Mouse (Mus musculus) megakaryocyte, embryonic 14.5 days (primary cell): ENCODE results near the gene Fpr1. TPM values are rescaled to one million over a fixed set of nuclear protein-coding genes. Genes with fewer than 3 reads are reported as not detected.

Source experiments
- H3K27me3 ChIP-seq: replicated peaks from 2 replicates; pipeline ENCODE3; 2012; ENCODE audit warnings: inconsistent platforms
- H3K36me3 ChIP-seq: replicated peaks from 2 replicates; pipeline ENCODE3; 2012; ENCODE audit warnings: low read length, inconsistent platforms, mixed read lengths
- H3K4me1 ChIP-seq: 2 replicates; pipeline ENCODE4 v1.6.1; 2012; ENCODE audit warnings: inconsistent platforms
- H3K4me3 ChIP-seq: replicated peaks from 2 replicates; pipeline ENCODE3; 2012; ENCODE audit warnings: moderate library complexity, mild to moderate bottlenecking, inconsistent platforms
- H3K9me3 ChIP-seq: 2 replicates; pipeline ENCODE4 v1.6.1; 2012; ENCODE audit warnings: inconsistent platforms
- FLI1 ChIP-seq: IDR thresholded peaks from 2 replicates; pipeline ENCODE4 v1.6.1; 2012; ENCODE audit warnings: low read length, inconsistent platforms, mixed read lengths
- GATA1 ChIP-seq: IDR thresholded peaks from 3 replicates; pipeline ENCODE4 v1.6.1; 2012; ENCODE audit warnings: mixed read lengths, low read length, inconsistent platforms, borderline replicate concordance
- polyA plus RNA-seq: library from polyadenylated mRNA; stranded (reverse); fragments of >175 nt; gene quantifications from 2 replicates; pipeline ENCODE4 v1.2.3, GENCODE M21; 2012; ENCODE audit warnings: low replicate concordance; ENCODE audit not compliant: insufficient read depth

The Fpr1 gene
- polyA plus RNA-seq, 1 experiment = 0.76 TPM

DNA sequence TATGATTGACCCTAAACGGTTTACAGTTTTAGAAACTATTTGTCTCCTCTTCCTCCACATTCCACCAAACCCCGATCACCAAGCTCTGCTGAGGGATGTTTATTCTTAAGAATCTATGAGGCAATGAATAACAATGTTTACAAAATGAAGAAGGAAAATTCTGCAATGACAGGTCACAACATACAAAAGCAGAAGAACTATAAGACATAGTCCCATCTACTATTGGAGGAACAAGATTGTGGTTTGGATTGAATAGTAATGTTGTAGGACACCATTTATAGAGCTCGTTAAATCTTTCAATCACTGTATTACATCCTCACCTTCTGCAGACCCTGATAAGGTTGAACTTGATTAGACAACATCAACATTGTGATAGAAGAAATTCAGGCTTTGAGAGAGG lies 1.1 kb downstream of the Fpr1 start:
- Histone ChIP-seq H3K4me3 (no peak overlapping the region), H3K4me1 (0 out of 2 replicates have a peak, but pooled peaks cover 3% of the 10 kb centered on the region), H3K27me3 (no peaks in the 10 kb centered on the region), H3K9me3 (no peaks in the 10 kb centered on the region), H3K36me3 (no peaks in the 10 kb centered on the region)
- TF ChIP-seq GATA1 (no peak), FLI1 (no peak)

DNA sequence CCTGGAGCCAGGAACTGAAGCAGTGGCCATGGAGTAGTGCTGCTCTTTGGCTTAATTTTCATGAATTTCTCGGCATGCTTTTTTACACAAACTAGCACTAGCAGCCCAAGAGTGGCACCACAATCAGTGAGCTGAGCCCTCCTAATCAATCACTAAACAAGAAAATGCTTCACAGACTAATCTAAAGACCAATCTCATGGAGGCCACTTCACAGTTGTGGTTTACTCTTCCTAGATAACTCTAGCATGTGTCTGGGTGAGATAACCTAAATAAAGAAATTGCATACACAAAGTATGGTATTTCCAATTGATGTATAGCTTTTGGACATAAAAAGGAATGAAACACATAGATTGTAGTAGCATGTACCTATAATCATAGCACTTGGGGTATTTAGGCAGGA lies 4.4 kb downstream of the Fpr1 start:
- Histone ChIP-seq H3K36me3 (no peaks in the 10 kb centered on the region), H3K9me3 (no peaks in the 10 kb centered on the region), H3K27me3 (peaks cover 2% of the 10 kb centered on the region), H3K4me1 (0 out of 2 replicates have a peak, but pooled peaks cover 3% of the 10 kb centered on the region), H3K4me3 (no peak overlapping the region)
- TF ChIP-seq GATA1 = no peak
- no peak for TF ChIP-seq FLI1

DNA sequence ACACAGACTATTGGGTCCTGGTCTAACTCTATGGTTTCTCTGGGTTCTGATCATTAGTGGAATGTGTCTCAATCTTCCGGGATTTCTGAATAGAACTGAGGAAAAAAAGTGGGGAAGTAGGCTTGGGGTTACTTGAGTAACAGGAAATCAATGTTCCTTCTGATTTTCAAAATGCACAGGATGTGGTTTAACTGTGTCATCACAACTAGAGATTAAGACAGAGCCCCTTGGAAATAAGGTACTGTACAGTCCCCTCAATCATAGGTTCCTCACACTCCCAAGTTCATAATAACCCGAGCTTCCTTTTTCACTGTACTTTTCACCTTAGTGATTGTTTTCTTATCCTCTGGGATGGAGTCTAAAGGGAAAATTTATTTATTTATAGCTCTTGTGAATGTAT lies 12.0 kb downstream of the Fpr1 start:
- TF ChIP-seq FLI1 (no peak), GATA1 (no peak)
- Histone ChIP-seq H3K4me1 (peaks cover 22% of the 10 kb centered on the region), H3K27me3 (no peaks in the 10 kb centered on the region), H3K4me3 (no peak overlapping the region), H3K9me3 (peaks cover 8% of the 10 kb centered on the region), H3K36me3 (no peaks in the 10 kb centered on the region)

DNA sequence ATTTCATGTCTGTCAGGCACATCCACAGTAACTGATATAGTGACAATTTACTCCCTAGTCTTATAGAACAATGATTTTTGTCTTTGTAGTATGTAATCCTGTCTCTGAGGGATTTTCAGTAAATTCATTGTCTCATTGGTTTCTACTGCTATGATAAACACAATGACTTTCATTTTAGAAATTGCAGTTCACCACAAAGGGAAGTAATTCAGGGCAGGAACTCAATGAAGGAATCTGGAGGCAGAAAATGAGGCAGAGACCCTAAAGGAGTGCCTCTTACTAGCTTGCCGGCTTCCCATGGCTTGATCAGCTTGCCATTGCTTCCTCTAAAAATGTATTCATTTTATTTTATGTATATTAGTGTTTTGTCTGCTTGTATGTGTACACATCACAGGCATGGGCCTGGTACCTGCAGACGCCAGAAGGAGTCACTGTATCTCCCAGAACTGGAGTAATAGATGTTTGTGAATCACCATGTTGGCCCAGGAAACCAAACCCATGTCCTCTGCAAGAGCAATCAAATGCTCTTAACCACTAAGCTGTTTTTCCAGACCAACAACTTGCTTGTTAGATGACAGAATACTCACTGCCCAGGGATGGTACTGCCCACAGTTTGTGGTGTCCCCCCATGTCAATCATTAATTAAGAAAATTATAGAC lies 12.7 kb downstream of the Fpr1 start:
- H3K4me1 ChIP-seq = peaks cover 29% of the 10 kb centered on the region

DNA sequence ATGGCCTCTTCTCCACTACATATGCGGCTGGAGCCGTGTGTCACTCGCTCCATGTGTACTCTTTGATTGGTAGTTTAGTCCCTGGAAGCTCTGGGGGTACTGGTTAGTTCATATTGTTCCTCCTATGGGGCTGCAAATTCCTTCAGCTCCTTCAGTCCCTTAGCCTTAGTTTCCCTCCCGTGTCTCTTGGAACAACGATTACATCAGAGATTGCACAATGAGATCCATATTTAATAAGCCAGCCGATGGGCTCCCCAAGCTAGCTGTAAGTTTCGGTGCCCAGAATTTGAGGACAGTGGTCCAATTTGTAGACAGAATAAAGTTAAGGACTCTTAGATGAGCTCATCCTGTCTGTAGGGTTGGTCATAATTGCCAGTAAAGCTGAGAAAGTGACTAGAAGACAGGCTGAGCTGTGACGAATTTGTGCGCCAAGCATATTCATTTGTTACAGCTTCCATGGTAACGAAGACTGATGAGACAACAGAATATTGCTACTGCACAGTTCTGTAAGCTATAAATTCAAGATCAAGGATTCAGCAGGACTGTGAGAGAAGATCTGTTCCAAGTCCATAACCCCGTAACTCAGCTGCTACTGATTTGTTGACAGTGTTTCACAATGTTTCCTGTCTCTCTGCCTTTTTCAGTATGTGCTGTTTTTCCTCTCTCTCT lies 16.8 kb downstream of the Fpr1 start:
- no peaks in the 10 kb centered on the region for H3K9me3 ChIP-seq
- peaks cover 47% of the 10 kb centered on the region for H3K4me1 ChIP-seq
- H3K36me3 ChIP-seq = no peaks in the 10 kb centered on the region
- H3K4me3 ChIP-seq = no peak overlapping the region
- TF ChIP-seq GATA1 (no peak), FLI1 (no peak)
- no peaks in the 10 kb centered on the region for H3K27me3 ChIP-seq

More for the DNA sequence above, 12.7 kb downstream of the Fpr1 start:
- TF ChIP-seq FLI1 (no peak), GATA1 (no peak)
- peaks cover 8% of the 10 kb centered on the region for H3K9me3 ChIP-seq
- H3K36me3 ChIP-seq = no peaks in the 10 kb centered on the region
- H3K4me3 ChIP-seq = no peak overlapping the region
- H3K27me3 ChIP-seq = no peaks in the 10 kb centered on the region

DNA sequence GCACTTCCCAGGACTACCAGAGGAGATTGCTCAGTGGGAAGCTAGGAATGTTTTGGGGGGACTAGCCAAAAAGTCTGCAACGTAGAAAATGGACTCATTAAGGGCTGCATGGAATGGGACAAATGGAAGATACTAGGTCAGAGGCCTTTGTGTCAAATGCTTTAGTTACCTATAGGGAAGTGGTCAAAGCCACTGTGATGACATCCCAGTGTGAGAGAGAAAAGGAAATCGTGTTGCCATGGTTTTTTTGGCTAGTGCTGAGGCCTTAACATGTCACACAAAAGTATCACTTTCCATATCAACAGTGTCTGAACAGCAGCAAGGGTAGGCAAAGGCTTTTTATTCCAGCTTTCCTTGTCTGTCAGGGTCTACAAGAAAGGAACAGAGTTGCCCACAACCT lies 18.6 kb downstream of the Fpr1 start:
- H3K4me1 ChIP-seq = peaks cover 38% of the 10 kb centered on the region
- H3K27me3 ChIP-seq = no peaks in the 10 kb centered on the region
- H3K9me3 ChIP-seq = no peaks in the 10 kb centered on the region
- H3K4me3 ChIP-seq = no peak overlapping the region
- no peaks in the 10 kb centered on the region for H3K36me3 ChIP-seq
- no peak for TF ChIP-seq FLI1
- TF ChIP-seq GATA1 = no peak

DNA sequence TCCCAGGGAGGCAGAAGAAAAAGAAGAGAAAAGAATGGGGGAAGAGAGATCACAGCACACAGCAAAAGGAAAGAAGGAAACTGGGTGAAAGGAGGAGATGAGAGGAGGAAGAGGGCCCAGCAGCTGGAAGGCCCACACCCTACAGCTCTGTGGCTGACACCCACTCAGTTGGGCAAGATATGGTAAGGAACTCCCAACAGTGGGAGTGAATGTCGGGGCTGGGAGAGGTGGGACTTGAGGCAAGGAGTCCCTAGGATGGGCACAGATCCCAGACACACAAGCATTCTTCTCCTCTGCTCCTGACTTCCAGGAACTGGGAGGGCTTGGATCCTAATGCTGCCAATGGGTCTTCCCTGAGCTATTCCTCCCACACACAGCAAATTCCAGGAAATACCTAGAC lies 21.4 kb downstream of the Fpr1 start:
- TF ChIP-seq FLI1 (no peak), GATA1 (no peak)
- no peak overlapping the region for H3K4me3 ChIP-seq
- peaks cover 40% of the 10 kb centered on the region for H3K4me1 ChIP-seq
- no peaks in the 10 kb centered on the region for H3K9me3 ChIP-seq
- H3K27me3 ChIP-seq = peaks cover 3% of the 10 kb centered on the region
- no peaks in the 10 kb centered on the region for H3K36me3 ChIP-seq

DNA sequence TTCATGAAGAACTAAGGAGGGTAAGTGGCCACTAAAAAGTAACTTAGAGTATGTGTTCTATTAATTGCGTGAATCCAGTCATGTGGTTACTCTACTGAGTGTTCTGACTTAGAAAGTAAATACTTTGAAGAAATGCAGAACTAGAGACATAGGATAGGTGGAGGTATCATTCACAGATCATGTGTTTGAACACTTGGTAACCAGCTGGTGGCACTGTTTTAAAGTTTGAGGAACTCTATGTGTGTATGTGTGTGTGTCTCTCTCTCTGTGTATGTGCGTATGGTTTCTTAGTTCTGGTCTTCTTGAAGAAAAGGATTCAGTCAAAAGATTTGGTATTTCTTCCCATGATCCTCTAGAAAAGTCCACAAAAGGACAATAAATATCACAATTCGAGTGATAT lies 23.6 kb downstream of the Fpr1 start:
- peaks cover 11% of the 10 kb centered on the region for H3K27me3 ChIP-seq
- H3K36me3 ChIP-seq = no peaks in the 10 kb centered on the region
- peaks cover 20% of the 10 kb centered on the region for H3K4me1 ChIP-seq
- TF ChIP-seq GATA1 (no peak), FLI1 (no peak)
- H3K4me3 ChIP-seq = no peak overlapping the region
- H3K9me3 ChIP-seq = no peaks in the 10 kb centered on the region

DNA sequence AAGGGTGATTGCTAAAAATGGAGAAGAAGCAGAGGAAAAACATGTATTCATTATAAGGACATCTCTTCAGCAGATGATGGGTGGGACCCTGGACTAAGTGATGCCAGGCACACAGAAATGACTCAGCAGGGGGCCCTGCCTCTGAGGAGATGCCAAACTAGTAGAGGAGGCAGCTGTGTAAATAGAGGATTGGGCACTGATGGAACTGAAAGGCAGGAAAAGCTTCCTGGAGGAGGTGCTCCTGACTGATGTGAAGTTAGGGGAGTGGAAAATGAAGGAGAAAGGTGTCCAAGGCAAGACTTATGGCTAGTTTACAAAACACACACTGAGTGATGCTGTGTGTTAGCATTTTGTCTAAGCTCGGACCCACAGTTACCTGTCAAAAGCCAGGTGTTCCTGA lies 26.3 kb downstream of the Fpr1 start:
- no peak overlapping the region for H3K4me3 ChIP-seq
- peaks cover 11% of the 10 kb centered on the region for H3K27me3 ChIP-seq
- TF ChIP-seq FLI1 (no peak), GATA1 (no peak)
- H3K9me3 ChIP-seq = no peaks in the 10 kb centered on the region
- H3K36me3 ChIP-seq = no peaks in the 10 kb centered on the region
- peaks cover 13% of the 10 kb centered on the region for H3K4me1 ChIP-seq

DNA sequence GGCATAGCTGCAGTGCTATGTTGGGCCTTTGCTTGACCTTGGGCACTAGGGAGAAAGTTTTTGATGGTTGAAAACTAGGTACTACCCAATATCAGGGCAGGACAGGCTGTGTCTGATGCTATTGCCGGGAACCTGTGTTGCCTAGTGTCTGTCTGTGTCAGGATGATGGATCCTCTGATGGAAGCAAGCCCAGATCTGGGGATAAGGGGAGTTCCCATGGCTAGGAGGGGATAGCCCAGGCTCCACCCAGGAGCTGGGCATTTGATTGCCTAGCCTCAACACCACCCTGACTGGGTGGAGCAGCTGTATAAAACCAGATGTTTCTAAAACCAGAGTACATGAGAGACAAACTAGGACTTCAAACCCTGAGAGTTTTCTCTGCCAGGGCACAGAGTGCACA lies 27.1 kb downstream of the Fpr1 start:
- Histone ChIP-seq H3K4me1 (peaks cover 8% of the 10 kb centered on the region), H3K27me3 (peaks cover 11% of the 10 kb centered on the region), H3K36me3 (no peaks in the 10 kb centered on the region), H3K4me3 (no peak overlapping the region), H3K9me3 (no peaks in the 10 kb centered on the region)
- no peak for TF ChIP-seq GATA1
- no peak for TF ChIP-seq FLI1
